In the genomic region with DNA sequence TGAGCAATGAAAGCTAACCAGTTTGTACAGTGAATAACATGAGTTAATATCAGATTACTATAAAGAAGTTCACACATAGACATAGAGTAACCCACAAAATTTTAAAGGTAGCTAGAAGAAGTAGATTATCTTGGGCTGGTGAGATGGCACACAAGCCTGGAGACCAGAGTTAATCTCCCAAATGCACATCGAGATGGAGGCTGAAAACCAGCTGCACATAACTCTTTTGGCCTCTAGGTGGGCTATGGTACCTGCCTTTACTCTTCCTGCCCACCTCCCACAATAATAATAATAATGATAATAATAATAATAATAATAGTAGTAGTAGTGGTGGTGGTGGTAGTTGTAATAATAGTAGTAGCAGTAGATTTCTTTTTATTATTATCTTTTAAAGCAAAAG, we compare ENCODE assay signal across 1 mouse cellular context.
TF ChIP-seq lines count a peak whose summit lies in the region.

No protein-coding gene starts in this region.

TF ChIP-seq in MEL, 35 proteins besides CTCF, POLR2A, EP300 and RAD21 (continued from another document):
- TF ChIP-seq MAZ (IDR thresholded peaks at IDR 0.05; ENCODE audit: low read depth, low read length) (no peak), ZC3H11A (IDR thresholded peaks at IDR 0.05; ENCODE audit: low read depth, low read length) (no peak), USF2 (IDR thresholded peaks at IDR 0.05; ENCODE audit: borderline replicate concordance in 1 of 2, insufficient read depth in 1 of 2, low read depth in 1 of 2, low read length in 2 of 2) (no peak), NRF1 (IDR thresholded peaks at IDR 0.05; ENCODE audit: insufficient read depth, low read depth, low read length, poor library complexity, severe bottlenecking) (no peak), POLR2AphosphoS5 (IDR thresholded peaks at IDR 0.05; ENCODE audit: borderline replicate concordance, low read depth, low read length) (no peak), MEF2A (IDR thresholded peaks at IDR 0.05; ENCODE audit: extremely low read depth, insufficient replicate concordance, low read depth, low read length, poor library complexity, severe bottlenecking) (no peak), TAL1 (IDR thresholded peaks at IDR 0.05; ENCODE audit: low read length) (no peak), MAX (IDR thresholded peaks at IDR 0.05; ENCODE audit: low read length) (no peak), MYC (IDR thresholded peaks at IDR 0.05; ENCODE audit: low read depth, low read length) (no peak), HCFC1 (IDR thresholded peaks at IDR 0.05; ENCODE audit: low read depth, low read length) (no peak)
